Mouse (Mus musculus): ENCODE data around the gene Nfyc. TPM values are rescaled to one million over a fixed set of nuclear protein-coding genes. Genes with fewer than 3 reads are reported as not detected.
A peak's percentile ranks its signal among the peaks of the same experiment; 100 is the strongest.

Gene Nfyc
- polyA plus RNA-seq, 2 experiments, result 50.6 to 53.3 TPM

DNA sequence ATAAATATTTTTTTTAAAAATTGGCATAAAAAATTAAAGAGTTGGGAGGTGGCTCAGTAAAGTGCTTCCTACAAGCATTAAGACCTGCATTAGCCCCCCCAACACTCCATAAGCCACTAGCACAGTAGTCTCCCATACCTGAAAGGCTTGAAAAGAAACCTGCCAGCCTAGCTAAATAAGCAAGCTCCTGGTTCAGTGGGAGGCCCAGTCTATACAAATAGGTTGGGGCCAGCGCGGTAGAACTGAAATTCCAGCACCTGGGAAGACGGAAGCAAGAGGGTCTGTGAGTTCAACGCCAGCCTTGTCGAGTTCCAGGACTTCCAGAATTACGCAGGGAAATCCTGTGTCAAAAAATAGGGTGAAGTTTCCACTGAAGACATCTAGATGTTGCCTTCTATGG is 5.0 kb downstream of the Nfyc start:
- H3K27me3 ChIP-seq (ENCODE audit: control insufficient read depth, insufficient read depth, low read length), result no peaks in the 10 kb centered on the region
- H3K4me3 ChIP-seq (ENCODE audit: insufficient read depth in 1 of 2, low read depth in 2 of 2, low read length in 2 of 2), result peak overlapping the region in 1 of 2 experiments; percentile 88; a peak in 2 of 4 replicates
- no peaks in the 10 kb centered on the region; the same call in 1 of the 2 replicates for H3K36me3 ChIP-seq (replicated peaks; ENCODE audit: control insufficient read depth, insufficient read depth, low read depth)
- DNase-seq (ENCODE audit: low read depth in 3 of 3, low spot score in 3 of 3), result no peak
- no peaks in the 10 kb centered on the region for H3K9me3 ChIP-seq (ENCODE audit: control insufficient read depth, low read length)
- H3K4me1 ChIP-seq (replicated peaks; ENCODE audit: control insufficient read depth in 2 of 2, insufficient read depth in 2 of 2, low read length in 1 of 2), result peaks cover 19 to 25% of the 10 kb centered on the region in 2 experiments
- no peak overlapping the region for H3K9ac ChIP-seq (replicated peaks)
- ATAC-seq (ENCODE audit: insufficient read depth), result no peak
- peak overlapping the region; percentile 90 for H3K27ac ChIP-seq
- TF ChIP-seq CTCF (IDR thresholded peaks at IDR 0.05; ENCODE audit: low read depth) (no peak), EP300 (IDR thresholded peaks at IDR 0.05; ENCODE audit: low read depth) (no peak)
- peak overlapping the region; percentile 67 for H3K4me2 ChIP-seq (ENCODE audit: low read depth)
- WGBS (ENCODE audit: insufficient replicate concordance), result 86% methylated on average over 6 of the region's 6 CpGs

DNA sequence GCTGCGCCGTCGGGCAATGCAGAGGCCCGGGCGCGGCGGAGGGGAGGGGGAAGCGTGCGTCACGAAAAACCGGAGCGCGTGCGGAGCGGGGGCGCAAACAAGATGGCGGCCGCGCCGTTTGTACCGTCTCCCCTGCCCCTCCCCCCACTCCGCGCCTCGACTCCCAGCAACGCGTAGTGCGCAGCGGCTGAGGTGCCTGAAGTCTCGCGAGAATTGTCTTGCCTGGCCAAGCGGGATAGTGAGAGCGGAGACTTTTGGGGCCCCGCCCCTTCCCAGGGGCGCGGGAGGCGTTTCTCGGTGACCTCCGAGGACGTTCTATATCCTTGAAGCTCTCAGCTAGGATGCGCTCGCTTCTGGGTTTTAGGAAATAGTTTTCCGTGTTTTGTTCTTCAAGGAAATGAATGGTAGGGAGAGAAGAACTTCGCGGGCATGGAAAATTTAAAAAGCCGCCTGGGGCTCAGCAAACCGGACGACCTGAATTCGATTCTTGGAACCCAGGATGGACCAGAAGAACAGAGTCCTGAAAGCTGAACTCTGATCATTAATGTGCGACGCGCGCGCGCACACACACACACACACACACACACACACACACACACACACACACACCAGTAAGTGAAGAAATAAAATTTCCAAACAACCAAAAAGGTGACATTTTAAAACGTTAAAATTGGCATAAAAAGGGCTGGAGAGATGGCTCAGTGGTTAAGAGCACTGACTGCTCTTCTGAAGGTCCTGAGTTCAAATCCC is 5.6 kb downstream of the Nfyc start:
- Histone ChIP-seq H3K27ac (peak overlapping the region; percentile 96), H3K4me3 (ENCODE audit: insufficient read depth in 1 of 2, low read depth in 2 of 2, low read length in 2 of 2) (peak overlapping the region; percentile 88), H3K9me3 (ENCODE audit: control insufficient read depth, low read length) (no peaks in the 10 kb centered on the region), H3K4me1 (replicated peaks; ENCODE audit: control insufficient read depth in 2 of 2, insufficient read depth in 2 of 2, low read length in 1 of 2) (peaks cover 19 to 25% of the 10 kb centered on the region in 2 experiments), H3K36me3 (replicated peaks; ENCODE audit: control insufficient read depth, insufficient read depth, low read depth) (no peaks in the 10 kb centered on the region; the same call in 1 of the 2 replicates), H3K27me3 (ENCODE audit: control insufficient read depth, insufficient read depth, low read length) (no peaks in the 10 kb centered on the region), H3K4me2 (ENCODE audit: low read depth) (peak overlapping the region; percentile 67), H3K9ac (replicated peaks) (peak overlapping the region; percentile 99)
- ATAC-seq (ENCODE audit: insufficient read depth), result peak; percentile 95
- DNase-seq (ENCODE audit: low read depth in 3 of 3, low spot score in 3 of 3), result peak; percentile 99
- TF ChIP-seq CTCF (IDR thresholded peaks at IDR 0.05; ENCODE audit: low read depth) (no peak), EP300 (IDR thresholded peaks at IDR 0.05; ENCODE audit: low read depth) (peak; percentile 58; the same call in 1 of the 2 replicates)
- WGBS (ENCODE audit: insufficient replicate concordance), result under 1% methylated on average over 54 of the region's 55 CpGs

GRCm38 (mm10) chr4:120825100-120825553 is 6.2 kb downstream of the Nfyc start:
- Histone ChIP-seq H3K9me3 (ENCODE audit: control insufficient read depth, low read length) (no peaks in the 10 kb centered on the region), H3K4me1 (replicated peaks; ENCODE audit: control insufficient read depth in 2 of 2, insufficient read depth in 2 of 2, low read length in 1 of 2) (peaks cover 19 to 25% of the 10 kb centered on the region in 2 experiments), H3K4me3 (ENCODE audit: insufficient read depth in 1 of 2, low read depth in 2 of 2, low read length in 2 of 2) (peak overlapping the region; percentile 88), H3K27me3 (ENCODE audit: control insufficient read depth, insufficient read depth, low read length) (no peaks in the 10 kb centered on the region), H3K4me2 (ENCODE audit: low read depth) (peak overlapping the region; percentile 67), H3K27ac (peak overlapping the region; percentile 96), H3K9ac (replicated peaks) (peak overlapping the region; percentile 99), H3K36me3 (replicated peaks; ENCODE audit: control insufficient read depth, insufficient read depth, low read depth) (no peaks in the 10 kb centered on the region; the same call in 1 of the 2 replicates)
- under 1% methylated on average over 52 of the region's 53 CpGs for WGBS (ENCODE audit: insufficient replicate concordance)
- TF ChIP-seq CTCF (IDR thresholded peaks at IDR 0.05; ENCODE audit: low read depth), result no peak
- TF ChIP-seq EP300 (IDR thresholded peaks at IDR 0.05; ENCODE audit: low read depth), result no peak
- DNase-seq (ENCODE audit: low read depth in 3 of 3, low spot score in 3 of 3) (peak; percentile 88 to 91 (median 90)), ATAC-seq (ENCODE audit: insufficient read depth) (peak; percentile 93)

GRCm38 (mm10) chr4:120822191-120822911 is 9.0 kb downstream of the Nfyc start:
- Histone ChIP-seq H3K4me1 (replicated peaks; ENCODE audit: control insufficient read depth in 2 of 2, insufficient read depth in 2 of 2, low read length in 1 of 2) (peaks cover 24 to 25% of the 10 kb centered on the region in 2 experiments), H3K4me2 (ENCODE audit: low read depth) (peak overlapping the region; percentile 67), H3K36me3 (replicated peaks; ENCODE audit: control insufficient read depth, insufficient read depth, low read depth) (no peaks in the 10 kb centered on the region; the same call in 1 of the 2 replicates), H3K27me3 (ENCODE audit: control insufficient read depth, insufficient read depth, low read length) (no peaks in the 10 kb centered on the region), H3K4me3 (ENCODE audit: insufficient read depth in 1 of 2, low read depth in 2 of 2, low read length in 2 of 2) (no peak overlapping the region), H3K9ac (replicated peaks) (no peak overlapping the region), H3K9me3 (ENCODE audit: control insufficient read depth, low read length) (no peaks in the 10 kb centered on the region), H3K27ac (no peak overlapping the region)
- DNase-seq (ENCODE audit: low read depth in 3 of 3, low spot score in 3 of 3) (no peak), ATAC-seq (ENCODE audit: insufficient read depth) (no peak)
- TF ChIP-seq EP300 (IDR thresholded peaks at IDR 0.05; ENCODE audit: low read depth) (no peak), CTCF (IDR thresholded peaks at IDR 0.05; ENCODE audit: low read depth) (no peak)
- 85% methylated on average over 2 of the region's 2 CpGs for WGBS (ENCODE audit: insufficient replicate concordance)

- Histone ChIP-seq H3K4me1 (replicated peaks; ENCODE audit: control insufficient read depth in 2 of 2, insufficient read depth in 2 of 2, low read length in 1 of 2) (peaks cover 31 to 35% of the 10 kb centered on the region in 2 experiments), H3K27me3 (ENCODE audit: control insufficient read depth, insufficient read depth, low read length) (no peaks in the 10 kb centered on the region), H3K4me2 (ENCODE audit: low read depth) (no peak overlapping the region), H3K4me3 (ENCODE audit: insufficient read depth in 1 of 2, low read depth in 2 of 2, low read length in 2 of 2) (no peak overlapping the region), H3K9me3 (ENCODE audit: control insufficient read depth, low read length) (no peaks in the 10 kb centered on the region), H3K9ac (replicated peaks) (no peak overlapping the region), H3K36me3 (replicated peaks; ENCODE audit: control insufficient read depth, insufficient read depth, low read depth) (no peaks in the 10 kb centered on the region; the same call in 1 of the 2 replicates), H3K27ac (no peak overlapping the region)
- no peak for ATAC-seq (ENCODE audit: insufficient read depth)
- DNase-seq (ENCODE audit: low read depth in 3 of 3, low spot score in 3 of 3), result no peak
- no peak for TF ChIP-seq EP300 (IDR thresholded peaks at IDR 0.05; ENCODE audit: low read depth)
- TF ChIP-seq CTCF (IDR thresholded peaks at IDR 0.05; ENCODE audit: low read depth), result no peak
- 90% methylated on average over 2 of the region's 2 CpGs for WGBS (ENCODE audit: insufficient replicate concordance)
Measured at GRCm38 (mm10) chr4:120819871-120820270, 11.5 kb downstream of the Nfyc start.

Data from liver, embryonic 14.5 days (tissue).